Mouse (Mus musculus) kidney, embryonic 14.5 days (tissue): ENCODE results near the gene Fbxw11. TPM values are rescaled to one million over a fixed set of nuclear protein-coding genes. Genes with fewer than 3 reads are reported as not detected.

Source experiments
- ATAC-seq: fragments of 200-750 bp; cut with Nextera tagmentation; 2 replicates; pipeline ENCODE4 v1.8.0; 2017; ENCODE audit warnings: moderate number of reproducible peaks, mild to moderate bottlenecking, moderate TSS enrichment, moderate library complexity; ENCODE audit not compliant: low FRiP score, low TSS enrichment
- H3K27ac ChIP-seq: fragments of 300-500 bp; sonication (generic); 2 replicates; pipeline ENCODE4 v1.5.1; 2014; ENCODE audit warnings: low read depth, mild to moderate bottlenecking, low read length, moderate library complexity, mixed read lengths
- H3K27me3 ChIP-seq: fragments of 300-500 bp; sonication (generic); 2 replicates; pipeline ENCODE4 v1.6.1; 2014; ENCODE audit warnings: mild to moderate bottlenecking, low read length; ENCODE audit not compliant: control insufficient read depth, insufficient read depth
- H3K36me3 ChIP-seq: fragments of 300-500 bp; sonication (generic); 2 replicates; pipeline ENCODE4 v1.6.1; 2014; ENCODE audit warnings: low read length, mixed read lengths; ENCODE audit not compliant: control insufficient read depth, insufficient read depth
- H3K4me1 ChIP-seq: fragments of 300-500 bp; sonication (generic); 2 replicates; pipeline ENCODE4 v1.6.1; 2014; ENCODE audit warnings: low read length, mixed read lengths; ENCODE audit not compliant: control insufficient read depth, insufficient read depth
- H3K4me2 ChIP-seq: fragments of 300-500 bp; sonication (generic); replicated peaks from 2 replicates; pipeline ENCODE4 v1.6.1; 2014; ENCODE audit warnings: low read depth, mild to moderate bottlenecking, low read length
- H3K4me3 ChIP-seq: fragments of 300-500 bp; sonication (generic); 2 replicates; pipeline ENCODE4 v1.5.1; 2014; ENCODE audit warnings: mild to moderate bottlenecking, low read length
- H3K9ac ChIP-seq: fragments of 300-500 bp; sonication (generic); 2 replicates; pipeline ENCODE4 v1.6.1; 2014; ENCODE audit warnings: low read depth, mild to moderate bottlenecking, low read length, moderate library complexity
- H3K9me3 ChIP-seq: fragments of 300-500 bp; sonication (generic); 2 replicates; pipeline ENCODE4 v1.6.1; 2016; ENCODE audit warnings: low read length; ENCODE audit not compliant: control insufficient read depth
- WGBS: fragments of 180-500 bp; shearing (Covaris S2); extraction: QIAGEN DNeasy Blood & Tissue Kit; methylation state at CpG from one replicate; pipeline ENCODE4 v1.1.7; 2014; 5-methylcytosine and 5-hydroxymethylcytosine counted together
- polyA plus RNA-seq: library from polyadenylated mRNA; unstranded; fragments of >200 nt; fragmentation: Nextera tagmentation; extraction: Ambion mirVana; gene quantifications from 2 replicates; pipeline ENCODE4 v1.2.1, GENCODE M21; 2014

Fbxw11 gene
- polyA plus RNA-seq, 1 experiment from 2014 or later: 85.6 TPM

DNA sequence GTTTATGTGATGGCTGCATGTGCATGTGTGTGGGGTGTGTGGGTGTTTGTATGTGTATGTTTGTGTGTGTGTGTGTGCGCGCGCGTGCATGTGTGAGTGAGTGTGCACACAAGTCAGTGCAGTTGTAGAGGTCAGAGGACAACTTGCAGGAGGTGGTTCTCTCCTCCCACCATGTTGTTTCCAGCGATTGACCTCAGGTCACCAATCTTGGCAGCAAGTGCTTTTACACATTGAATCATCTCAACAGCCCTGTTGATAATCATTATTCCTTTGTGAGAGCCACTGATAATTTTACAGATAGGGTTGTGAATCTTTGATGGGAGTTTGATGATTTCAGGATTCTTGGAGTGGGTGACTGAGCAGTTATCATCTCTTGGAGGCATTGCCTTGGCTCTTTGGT, 9.9 kb upstream of the Fbxw11 start:
- 96% methylated on average over 5 of the region's 5 CpGs for WGBS
- H3K9me3 ChIP-seq: no peaks in the 10 kb centered on the region
- no peaks in the 10 kb centered on the region for H3K4me1 ChIP-seq
- H3K27me3 ChIP-seq: no peaks in the 10 kb centered on the region
- H3K36me3 ChIP-seq: no peaks in the 10 kb centered on the region
- ATAC-seq: no peak
- H3K4me3 ChIP-seq: no peak overlapping the region
- H3K9ac ChIP-seq: no peak overlapping the region
- no peak overlapping the region for H3K4me2 ChIP-seq
- no peak overlapping the region for H3K27ac ChIP-seq

DNA sequence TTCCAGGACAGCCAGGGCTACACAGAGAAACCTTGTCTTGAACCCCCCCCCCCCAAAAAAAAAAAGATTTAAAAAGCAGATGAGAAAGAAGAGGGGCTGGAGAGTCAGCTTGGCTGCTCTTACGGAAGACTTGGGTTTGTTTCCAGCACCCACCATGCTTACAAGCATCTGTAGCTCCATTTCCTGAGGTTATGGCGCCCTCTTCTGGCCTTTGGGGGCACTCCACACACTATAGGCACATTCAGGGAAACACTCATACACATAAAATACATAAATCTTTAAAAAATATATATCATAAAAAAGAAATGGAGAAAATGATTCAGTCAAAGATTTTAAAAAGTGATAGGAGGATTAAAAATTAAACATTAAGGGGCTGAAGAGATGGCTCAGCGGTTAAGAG, 9.0 kb upstream of the Fbxw11 start:
- 72% methylated on average over 3 of the region's 3 CpGs for WGBS
- Histone ChIP-seq H3K36me3 (no peaks in the 10 kb centered on the region), H3K27ac (no peak overlapping the region), H3K4me3 (no peak overlapping the region), H3K4me2 (no peak overlapping the region), H3K27me3 (no peaks in the 10 kb centered on the region), H3K9me3 (no peaks in the 10 kb centered on the region), H3K9ac (no peak overlapping the region), H3K4me1 (no peaks in the 10 kb centered on the region)
- ATAC-seq: no peak

DNA sequence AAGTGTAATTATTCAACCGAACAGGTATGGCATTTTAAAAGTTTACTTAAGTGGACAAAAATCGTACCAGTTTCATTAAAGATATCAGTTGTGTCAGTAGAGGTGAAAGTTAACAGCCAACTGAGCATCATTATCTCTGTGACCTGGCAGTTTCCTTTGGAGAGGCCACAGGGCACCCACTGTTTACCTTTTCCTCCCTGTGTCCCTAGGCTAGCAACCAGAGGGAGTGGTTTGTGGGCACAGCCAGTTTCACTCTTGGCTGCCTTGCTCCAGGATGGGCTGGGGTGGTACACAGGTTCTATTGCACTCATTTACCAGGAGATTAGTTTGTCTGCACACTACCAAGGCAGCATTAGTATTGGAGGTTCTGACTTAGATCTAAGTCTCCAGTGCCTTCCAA, 8.4 kb upstream of the Fbxw11 start:
- 76% methylated on average over 2 of the region's 2 CpGs for WGBS
- Histone ChIP-seq H3K9ac (no peak overlapping the region), H3K4me1 (no peaks in the 10 kb centered on the region), H3K9me3 (no peaks in the 10 kb centered on the region), H3K4me3 (no peak overlapping the region), H3K4me2 (no peak overlapping the region), H3K27me3 (no peaks in the 10 kb centered on the region), H3K27ac (no peak overlapping the region), H3K36me3 (no peaks in the 10 kb centered on the region)
- ATAC-seq: no peak

DNA sequence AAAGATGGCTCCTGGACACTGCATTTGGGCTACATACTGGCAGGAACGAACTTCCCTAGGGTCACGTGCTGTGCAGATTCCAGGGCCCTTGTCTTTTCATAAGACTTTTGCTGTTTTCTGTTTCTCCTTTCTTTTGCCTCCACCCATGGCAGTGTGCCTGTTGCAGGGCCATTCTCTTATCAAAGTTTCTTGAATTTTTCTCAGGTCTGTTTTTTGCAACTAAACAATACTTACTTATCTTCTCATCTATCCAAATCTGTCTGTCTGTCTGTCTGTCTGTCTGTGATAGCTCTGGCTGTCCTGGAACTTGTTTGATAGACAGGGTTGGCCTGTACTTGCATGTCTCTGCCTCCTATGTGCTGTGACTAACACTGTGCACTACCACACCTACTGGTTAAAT, 7.7 kb upstream of the Fbxw11 start:
- Histone ChIP-seq H3K4me2 (no peak overlapping the region), H3K27ac (no peak overlapping the region), H3K27me3 (no peaks in the 10 kb centered on the region), H3K4me1 (no peaks in the 10 kb centered on the region), H3K9ac (no peak overlapping the region), H3K36me3 (no peaks in the 10 kb centered on the region), H3K9me3 (no peaks in the 10 kb centered on the region), H3K4me3 (no peak overlapping the region)
- no peak for ATAC-seq
- 70% methylated on average over 2 of the region's 2 CpGs for WGBS

DNA sequence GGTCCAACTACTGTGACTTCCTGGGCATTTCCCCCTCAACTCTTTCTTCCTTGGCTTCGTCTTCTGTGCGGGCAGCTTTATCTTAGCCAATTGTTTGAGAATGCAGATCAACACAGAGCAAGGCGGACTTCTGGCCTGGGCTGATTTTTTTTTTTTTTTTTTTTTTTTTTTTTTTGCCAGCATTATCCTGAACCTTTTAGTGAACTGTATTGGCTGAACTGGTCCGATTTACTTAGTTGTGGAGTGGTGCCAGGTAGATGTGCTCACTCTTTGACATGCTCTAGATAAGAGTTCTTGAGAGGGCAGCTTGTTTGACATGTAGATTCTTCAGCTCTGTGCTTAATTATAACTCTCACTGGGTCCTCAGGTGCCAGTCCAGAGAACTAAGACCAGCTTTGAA, 6.2 kb upstream of the Fbxw11 start:
- Histone ChIP-seq H3K4me2 (no peak overlapping the region), H3K36me3 (no peaks in the 10 kb centered on the region), H3K27me3 (no peaks in the 10 kb centered on the region), H3K4me3 (no peak overlapping the region), H3K27ac (no peak overlapping the region), H3K9me3 (no peaks in the 10 kb centered on the region), H3K9ac (no peak overlapping the region), H3K4me1 (peaks cover 3% of the 10 kb centered on the region)
- no peak for ATAC-seq
- WGBS: 87% methylated on average over 4 of the region's 4 CpGs

DNA sequence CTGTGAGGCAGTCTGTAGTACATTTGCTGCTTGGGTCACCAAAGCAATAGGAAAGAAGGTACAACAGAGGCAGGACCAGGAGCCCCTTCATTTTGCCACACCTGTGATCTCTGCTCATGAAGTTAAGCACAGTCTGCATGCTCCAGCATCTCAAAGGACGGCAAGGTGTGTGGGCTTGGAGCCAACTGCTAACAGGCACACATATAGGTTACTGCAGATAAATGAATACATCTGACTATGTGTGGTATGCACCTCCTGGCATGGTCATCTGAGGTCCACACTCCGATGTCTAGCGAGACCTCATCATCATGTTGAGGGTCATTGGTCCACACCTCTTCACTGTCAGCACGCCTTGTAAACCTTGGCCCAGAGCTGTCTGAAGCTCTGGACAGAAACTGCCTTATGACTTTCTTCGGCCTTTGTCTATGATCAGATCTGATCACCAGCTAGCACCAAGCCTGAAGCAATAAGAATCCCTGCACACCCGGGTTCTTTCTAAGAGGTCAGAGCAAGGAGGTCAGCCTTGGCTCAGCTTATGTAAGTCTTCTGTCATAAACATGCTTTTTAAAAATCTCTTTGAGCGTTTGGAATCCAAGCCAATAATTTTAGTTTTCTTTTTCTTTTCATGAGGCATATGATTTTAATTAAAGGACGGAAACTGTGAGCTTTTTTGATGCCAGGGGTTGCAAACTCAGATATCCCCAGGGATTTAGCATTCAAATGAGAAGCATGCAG, 3.8 kb upstream of the Fbxw11 start:
- WGBS: 85% methylated on average over 8 of the region's 8 CpGs
- Histone ChIP-seq H3K4me3 (no peak overlapping the region), H3K27ac (no peak overlapping the region), H3K4me1 (peaks cover 9% of the 10 kb centered on the region), H3K36me3 (no peaks in the 10 kb centered on the region), H3K27me3 (no peaks in the 10 kb centered on the region), H3K9ac (no peak overlapping the region), H3K4me2 (no peak overlapping the region), H3K9me3 (no peaks in the 10 kb centered on the region)
- ATAC-seq: no peak

DNA sequence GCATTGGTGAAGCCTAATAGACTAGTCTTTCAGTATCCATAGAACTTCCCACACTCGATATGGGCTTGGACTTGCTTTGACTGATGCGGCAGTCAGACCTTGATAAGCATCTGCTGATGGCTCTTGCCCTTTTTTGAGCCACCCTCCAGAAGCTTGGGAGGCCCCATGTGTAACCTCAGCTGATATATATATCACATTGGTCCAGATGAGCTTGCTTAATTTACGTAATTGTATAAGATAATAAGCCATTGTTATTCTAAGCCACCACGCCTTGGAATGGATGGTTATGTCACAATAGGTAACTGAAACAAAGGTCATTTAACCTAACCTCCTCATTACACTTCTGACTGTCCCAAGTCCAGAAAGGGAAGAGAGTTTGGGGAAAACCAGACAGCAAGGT, 1.9 kb upstream of the Fbxw11 start:
- Histone ChIP-seq H3K9me3 (no peaks in the 10 kb centered on the region), H3K4me3 (no peak overlapping the region), H3K4me2 (no peak overlapping the region), H3K27me3 (no peaks in the 10 kb centered on the region), H3K36me3 (no peaks in the 10 kb centered on the region), H3K9ac (no peak overlapping the region), H3K27ac (no peak overlapping the region), H3K4me1 (peaks cover 9% of the 10 kb centered on the region)
- WGBS: 91% methylated on average over 4 of the region's 4 CpGs
- ATAC-seq: no peak

DNA sequence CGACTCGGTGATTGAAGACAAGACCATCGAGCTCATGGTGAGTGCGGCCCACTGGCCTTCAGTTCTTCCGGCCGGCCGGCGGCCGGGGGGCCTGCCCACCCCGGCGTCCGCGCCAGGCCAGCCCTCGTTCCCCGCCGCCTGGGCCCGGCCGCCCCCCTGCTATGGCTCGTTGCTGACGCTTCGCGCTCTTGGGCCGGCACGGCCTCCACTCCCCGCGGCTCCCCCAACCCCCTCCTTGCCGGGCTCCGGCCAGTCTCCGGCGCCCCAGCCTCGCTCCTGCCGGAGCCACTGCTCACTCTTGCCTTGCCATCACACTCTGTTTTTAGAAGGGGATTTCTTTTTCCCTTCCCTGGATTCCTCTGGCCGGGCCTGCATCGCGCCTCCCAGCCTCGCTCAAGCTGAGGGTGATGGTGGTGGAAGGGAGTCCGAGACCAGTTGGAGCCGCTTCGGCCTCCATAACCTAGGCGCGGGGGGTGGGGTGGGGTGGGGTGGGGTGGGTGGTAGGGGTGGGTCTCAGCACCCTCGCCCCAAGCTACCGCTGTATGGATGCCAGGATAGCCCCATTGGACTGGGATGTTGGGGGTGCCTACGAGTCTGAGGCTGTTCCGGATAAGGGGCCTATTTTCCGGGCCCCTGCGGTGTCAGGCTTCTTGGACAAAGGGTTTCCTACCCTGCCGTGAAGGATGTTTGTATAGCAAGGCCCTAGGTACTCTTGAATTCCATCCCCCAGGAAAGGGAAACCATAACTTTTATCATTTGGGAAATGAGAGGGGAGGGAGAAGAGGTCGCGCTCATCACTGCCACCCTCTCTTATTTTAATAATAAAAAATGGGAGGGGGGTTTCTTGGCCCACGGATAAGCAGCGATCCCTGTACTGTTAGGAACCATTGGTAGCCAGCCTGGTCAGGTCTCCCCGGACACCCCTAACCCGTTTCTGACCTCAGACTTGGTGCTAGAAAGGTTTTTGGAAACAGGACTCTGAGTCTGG, 669 bp downstream of the Fbxw11 start:
- H3K36me3 ChIP-seq: no peaks in the 10 kb centered on the region
- peak overlapping the region; percentile 82 for H3K4me3 ChIP-seq
- H3K27me3 ChIP-seq: no peaks in the 10 kb centered on the region
- peak; percentile 76 for ATAC-seq
- H3K4me1 ChIP-seq: peaks cover 9% of the 10 kb centered on the region
- H3K9ac ChIP-seq: peak overlapping the region; percentile 94
- H3K27ac ChIP-seq: peak overlapping the region; percentile 98
- H3K9me3 ChIP-seq: no peaks in the 10 kb centered on the region
- peak overlapping the region; percentile 47 for H3K4me2 ChIP-seq
- WGBS: 1% methylated on average over 50 of the region's 54 CpGs

DNA sequence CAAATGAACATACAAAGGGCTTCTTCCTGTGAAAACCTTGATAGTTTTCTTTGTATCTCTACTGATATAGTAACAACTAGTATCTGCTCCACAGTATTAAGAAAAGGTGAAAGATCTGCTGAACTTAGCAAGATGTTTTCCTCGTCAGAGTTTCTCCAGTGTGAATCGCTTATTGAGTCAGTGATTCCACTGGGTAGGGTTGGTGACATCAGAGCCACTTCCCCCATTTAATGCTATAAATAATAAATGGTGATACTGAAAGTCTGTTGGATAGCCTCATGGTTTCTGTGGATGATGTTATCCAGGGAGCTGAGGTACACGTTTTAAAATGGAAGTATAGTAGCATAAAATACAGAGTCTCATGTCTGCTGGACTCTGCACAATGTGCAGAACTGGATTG, 1.5 kb downstream of the Fbxw11 start:
- Histone ChIP-seq H3K9ac (peak overlapping the region; percentile 94; the same call in 1 of the 2 replicates), H3K4me1 (peaks cover 9% of the 10 kb centered on the region), H3K4me2 (peak overlapping the region; percentile 47), H3K36me3 (no peaks in the 10 kb centered on the region), H3K27ac (no peak overlapping the region), H3K9me3 (no peaks in the 10 kb centered on the region), H3K27me3 (no peaks in the 10 kb centered on the region), H3K4me3 (peak overlapping the region; percentile 82)
- no peak for ATAC-seq
- WGBS: 20% methylated on average over 3 of the region's 3 CpGs
